In the genomic region with DNA sequence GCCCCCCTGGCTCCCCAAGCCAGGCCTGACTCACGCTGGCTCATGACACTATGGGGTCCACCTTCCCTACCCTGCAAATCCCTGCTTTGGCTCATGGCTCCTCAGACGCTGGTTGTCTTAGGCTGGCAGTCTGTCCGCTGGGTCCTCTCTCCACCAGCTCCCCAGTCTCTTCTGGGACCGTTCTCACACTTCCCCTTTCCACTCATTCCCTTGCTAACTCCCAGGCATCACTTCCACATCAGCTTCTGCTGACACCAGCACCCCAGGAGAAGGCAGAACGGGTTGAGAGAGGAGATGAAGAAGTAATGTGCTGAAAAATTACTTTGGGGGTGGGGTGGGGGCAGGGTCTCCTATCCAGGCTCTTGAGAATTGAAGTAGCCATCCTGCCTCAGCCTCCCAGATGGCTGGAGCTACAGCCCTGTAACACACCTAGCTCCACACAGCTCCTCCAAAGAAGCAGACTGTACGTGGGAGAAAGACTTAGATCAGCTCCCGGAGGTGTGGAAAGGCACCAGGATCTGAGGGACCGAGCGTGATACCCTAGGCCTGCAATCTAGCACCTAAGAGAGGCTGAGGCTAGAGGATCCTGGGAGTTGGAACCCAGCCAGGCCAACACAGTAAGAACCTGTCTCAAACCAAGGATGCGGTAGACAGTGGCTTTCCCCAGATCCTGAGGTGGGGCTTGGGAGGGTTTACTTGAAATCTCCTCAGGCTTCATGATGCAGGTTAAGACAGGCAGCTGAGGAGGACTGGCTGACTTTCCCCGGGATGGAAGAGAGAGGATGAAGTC, we compare ENCODE assay signal across 12 mouse cellular contexts. TPM values are rescaled to one million over a fixed set of nuclear protein-coding genes. Genes with fewer than 3 reads are reported as not detected.
DNase-seq lines count a peak whose midpoint lies in the region; ATAC-seq and TF ChIP-seq lines count a peak whose summit lies in the region.
"Had no signal": no experiment of that assay in that cellular context is flagged by ENCODE, and none has a peak within 500 bp of the region (broad histone marks: within the 10 kb centered on the region; RNA-seq: fewer than 3 reads in every experiment).

No protein-coding gene starts in this region.

- TF ChIP-seq EP300 in CH12.LX (IDR thresholded peaks at IDR 0.05; ENCODE audit: low read length) = peak; percentile 51; the same call in 1 of the 2 replicates

- peak overlapping the region; percentile 46 for H3K9ac ChIP-seq in CH12.LX (ENCODE audit: insufficient read depth, low read depth)
- no peak overlapping the region for H3K9ac ChIP-seq in liver, embryonic 13.5 days

- no peaks in the 10 kb centered on the region for H3K9me3 ChIP-seq in CH12.LX (replicated peaks; ENCODE audit: low read length)
- H3K9me3 ChIP-seq in liver, embryonic 13.5 days (replicated peaks) = no peaks in the 10 kb centered on the region

- no peak; the same call in 1 of the 2 replicates for TF ChIP-seq POLR2A in CH12.LX (IDR thresholded peaks at IDR 0.05; ENCODE audit: low read depth, low read length)

- no peaks in the 10 kb centered on the region for H3K27me3 ChIP-seq in CH12.LX (replicated peaks)
- no peaks in the 10 kb centered on the region for H3K27me3 ChIP-seq in liver, embryonic 13.5 days

- H3K4me1 ChIP-seq in CH12.LX (ENCODE audit: control insufficient read depth in 1 of 2, insufficient read depth in 2 of 2) = peaks cover 14 to 52% of the 10 kb centered on the region in 2 experiments
- H3K4me1 ChIP-seq in liver, embryonic 13.5 days (replicated peaks) = no peaks in the 10 kb centered on the region; the same call in 1 of the 2 replicates

- ATAC-seq in liver, embryonic 13.5 days (ENCODE audit: low read depth) = no peak
- ATAC-seq: forebrain, embryonic 14.5 days had no signal

- H3K4me2 ChIP-seq in CH12.LX (ENCODE audit: insufficient read depth, low read depth, poor library complexity, severe bottlenecking) = peak overlapping the region; percentile 48
- H3K4me2 ChIP-seq in liver, embryonic 13.5 days = no peak overlapping the region

- peaks cover 0 to 3% of the 10 kb centered on the region in 2 experiments for H3K36me3 ChIP-seq in CH12.LX (replicated peaks in 1 of 2; ENCODE audit: control insufficient read depth in 1 of 2, insufficient read depth in 1 of 2, low read length in 1 of 2)
- H3K36me3 ChIP-seq in liver, embryonic 13.5 days = no peaks in the 10 kb centered on the region

- dilution Hi-C loops in CH12.LX (cut with MboI; ENCODE audit: extremely low pct_ligation_motif_present, extremely low pct_unique_long_range_greater_than_20kb, low sequenced_read_pairs) = no loop called here

- no peak for TF ChIP-seq RAD21 in CH12.LX (IDR thresholded peaks at IDR 0.05; ENCODE audit: low read depth, low read length)

- H3K79me2 ChIP-seq in CH12.LX (replicated peaks; ENCODE audit: control insufficient read depth, extremely low read depth, insufficient read depth, poor library complexity, severe bottlenecking) = no peaks in the 10 kb centered on the region

- peak overlapping the region in 1 of 3 experiments; percentile 28 for H3K4me3 ChIP-seq in CH12.LX (replicated peaks in 1 of 3; ENCODE audit: low read depth in 2 of 3, low read length in 2 of 3, poor library complexity in 1 of 3)
- H3K4me3 ChIP-seq in liver, embryonic 13.5 days (replicated peaks) = no peak overlapping the region

- WGBS in liver, embryonic 13.5 days (ENCODE audit: insufficient replicate concordance) = 57% methylated on average over 11 of the region's 11 CpGs

- peak; percentile 65 for DNase-seq in layer of hippocampus, adult 9-11 months
- DNase-seq in layer of hippocampus, postnatal 14 days (ENCODE audit: low spot score in 2 of 2) = no peak
- DNase-seq in B cell, adult 2 months = peak; percentile 50 to 51
- DNase-seq in CH12.LX (ENCODE audit: extremely low read depth) = no peak
- no peak for DNase-seq in liver, embryonic 13.5 days
- DNase-seq in urinary bladder, postnatal 4 days (ENCODE audit: low spot score in 2 of 2) = no peak
- DNase-seq in ovary, postnatal 14 days (ENCODE audit: low spot score) = no peak
- DNase-seq: cerebellum, adult 9-10 months; layer of hippocampus, postnatal 36 days; lung, postnatal 14 days had no signal

- no peak for TF ChIP-seq CTCF in CH12.LX (conservative IDR thresholded peaks at IDR 0.05 in 1 of 2, IDR thresholded peaks at IDR 0.05 in 1 of 2; ENCODE audit: low read depth in 2 of 2, low read length in 2 of 2)

- peak overlapping the region; percentile 98 for H3K27ac ChIP-seq in CH12.LX (ENCODE audit: insufficient read depth, low read depth)
- peak overlapping the region; percentile 1; the same call in 1 of the 2 replicates for H3K27ac ChIP-seq in liver, embryonic 13.5 days

- in situ Hi-C loops in CH12.LX (cut with MboI; ENCODE audit: low pct_ligation_motif_present, low pct_unique_long_range_greater_than_20kb, low sequenced_read_pairs) = loop anchor here (5.0 kb wide), 1 partner anchor 60 kb away; a partner anchor contains a TSS

TF ChIP-seq in CH12.LX, 34 proteins besides CTCF, POLR2A, EP300 and RAD21 (continues in another document):
- no peak for TF ChIP-seq JUN (IDR thresholded peaks at IDR 0.05; ENCODE audit: insufficient read depth, low read depth, low read length)
- no peak for TF ChIP-seq GABPA (IDR thresholded peaks at IDR 0.05; ENCODE audit: insufficient replicate concordance, low read depth, low read length)
- TF ChIP-seq SIN3A (IDR thresholded peaks at IDR 0.05; ENCODE audit: low read length) = peak; percentile 15; the same call in 1 of the 2 replicates
- TF ChIP-seq USF1 (IDR thresholded peaks at IDR 0.05; ENCODE audit: low read depth, low read length) = no peak
- TF ChIP-seq MAFK (IDR thresholded peaks at IDR 0.05; ENCODE audit: insufficient replicate concordance, low read length) = no peak
- TF ChIP-seq BHLHE40 (IDR thresholded peaks at IDR 0.05; ENCODE audit: low read depth, low read length) = 0 out of 2 replicates have a peak, but pooled peaks have one; percentile 1
- TF ChIP-seq MAZ (IDR thresholded peaks at IDR 0.05; ENCODE audit: low read depth, low read length) = no peak
- no peak for TF ChIP-seq ETS1 (conservative IDR thresholded peaks at IDR 0.05; ENCODE audit: low read depth, low read length)
- no peak for TF ChIP-seq TBP (conservative IDR thresholded peaks at IDR 0.05; ENCODE audit: low read depth, low read length)
- peak; percentile 6; the same call in 1 of the 2 replicates for TF ChIP-seq TCF12 (IDR thresholded peaks at IDR 0.05; ENCODE audit: low read depth, low read length)
- TF ChIP-seq JUND (conservative IDR thresholded peaks at IDR 0.05; ENCODE audit: low read depth, low read length) = no peak
- no peak for TF ChIP-seq PAX5 (IDR thresholded peaks at IDR 0.05; ENCODE audit: low read length)
- TF ChIP-seq KAT2A (IDR thresholded peaks at IDR 0.05; ENCODE audit: insufficient replicate concordance, low read length) = no peak
- no peak for TF ChIP-seq MYC (IDR thresholded peaks at IDR 0.05; ENCODE audit: low read depth, low read length)
- TF ChIP-seq ELF1 (IDR thresholded peaks at IDR 0.05; ENCODE audit: low read depth, low read length) = no peak
- peak; percentile 73; the same call in 1 of the 2 replicates for TF ChIP-seq CHD1 (IDR thresholded peaks at IDR 0.05; ENCODE audit: low read depth, low read length)
- no peak for TF ChIP-seq ZKSCAN1 (IDR thresholded peaks at IDR 0.05; ENCODE audit: borderline replicate concordance, low read depth, low read length)
- no peak for TF ChIP-seq ZC3H11A (IDR thresholded peaks at IDR 0.05; ENCODE audit: low read depth, low read length)
- peak; percentile 23; the same call in 1 of the 2 replicates for TF ChIP-seq CHD2 (IDR thresholded peaks at IDR 0.05; ENCODE audit: low read length)
- no peak for TF ChIP-seq USF2 (conservative IDR thresholded peaks at IDR 0.05; ENCODE audit: low read depth, low read length)
- no peak for TF ChIP-seq POLR2AphosphoS2 (IDR thresholded peaks at IDR 0.05; ENCODE audit: low read depth, low read length)
- TF ChIP-seq HCFC1 (IDR thresholded peaks at IDR 0.05; ENCODE audit: low read depth, low read length) = no peak
- no peak for TF ChIP-seq E2F4 (IDR thresholded peaks at IDR 0.05; ENCODE audit: insufficient replicate concordance, low read depth, low read length)
- 0 out of 2 replicates have a peak, but pooled peaks have one; percentile 45 for TF ChIP-seq NELFE (IDR thresholded peaks at IDR 0.05; ENCODE audit: low read depth, low read length)
- no peak for TF ChIP-seq SMC3 (IDR thresholded peaks at IDR 0.05; ENCODE audit: low read depth, low read length)

RNA-seq across cellular contexts. Expression of a gene that starts 3.2 kb away (rescaled TPM):
- 10 to 100 TPM in 1 of 2 experiments, 1 to 10 TPM in 1; 9.9 to 10.4 TPM for total RNA-seq in layer of hippocampus, postnatal 14 days (2021)
- total RNA-seq in CH12.LX (2012; rRNA removed) (7.0 and 14.7 TPM in 2 replicates), CH12.LX (2014; rRNA removed) (14.1 and 15.5 TPM in 2 replicates)
- 14.7 and 19.7 TPM in 2 replicates for polyA plus RNA-seq in CH12.LX (2012; ENCODE audit: insufficient read length, low read depth)
- polyA plus RNA-seq in liver, embryonic 13.5 days (2015; fragmentation: Nextera tagmentation; extraction: Ambion mirVana) = 17.4 and 18.5 TPM in 2 replicates
- total RNA-seq: hematopoietic stem cell, adult 5-6 weeks had no signal

RNA-seq across cellular contexts. Expression of a gene that starts 7.9 kb away (rescaled TPM):
- 100 to 1,000 TPM; 305 to 314 TPM for total RNA-seq in layer of hippocampus, postnatal 14 days (2021)
- 80.4 and 87.1 TPM in 2 replicates for total RNA-seq in CH12.LX (2012; rRNA removed)
- 27.8 and 31.3 TPM in 2 replicates for total RNA-seq in CH12.LX (2014; rRNA removed)
- 234 and 313 TPM in 2 replicates for polyA plus RNA-seq in CH12.LX (2012; ENCODE audit: insufficient read length, low read depth)
- 45.1 and 51.5 TPM in 2 replicates for polyA plus RNA-seq in liver, embryonic 13.5 days (2015; fragmentation: Nextera tagmentation; extraction: Ambion mirVana)

RNA-seq across cellular contexts. Expression of a gene that starts 15.6 kb away (rescaled TPM):
- total RNA-seq in layer of hippocampus, postnatal 14 days (2021) = 10 to 100 TPM in 1 of 2 experiments, 1 to 10 TPM in 1; 8.2 to 12.1 TPM
- 6.0 and 8.4 TPM in 2 replicates for total RNA-seq in CH12.LX (2012; rRNA removed)
- 2.9 and 4.4 TPM in 2 replicates for total RNA-seq in CH12.LX (2014; rRNA removed)
- polyA plus RNA-seq in CH12.LX (2012; ENCODE audit: insufficient read length, low read depth) = 8.5 and 9.0 TPM in 2 replicates
- 21.6 and 29.0 TPM in 2 replicates for polyA plus RNA-seq in liver, embryonic 13.5 days (2015; fragmentation: Nextera tagmentation; extraction: Ambion mirVana)

RNA-seq across cellular contexts. Expression of a gene that starts 21.6 kb away (rescaled TPM):
- total RNA-seq in layer of hippocampus, postnatal 14 days (2021) = 1 to 10 TPM in 1 of 2 experiments, under 1 TPM in 1; 0.55 to 1.0 TPM
- total RNA-seq in CH12.LX (2012; rRNA removed) (120 and 150 TPM in 2 replicates), CH12.LX (2014; rRNA removed) (228 and 234 TPM in 2 replicates)
- 263 and 267 TPM in 2 replicates for polyA plus RNA-seq in CH12.LX (2012; ENCODE audit: insufficient read length, low read depth)
- polyA plus RNA-seq in liver, embryonic 13.5 days (2015; fragmentation: Nextera tagmentation; extraction: Ambion mirVana) = 0.53 and 0.80 TPM in 2 replicates

RNA-seq across cellular contexts. Expression of a gene that starts 29.2 kb away (rescaled TPM):
- total RNA-seq in layer of hippocampus, postnatal 14 days (2021) = under 1 TPM in 1 of 2 experiments, not detected in 1; 0.31 TPM
- 18.8 and 28.0 TPM in 2 replicates for total RNA-seq in CH12.LX (2012; rRNA removed)
- 19.0 and 20.8 TPM in 2 replicates for total RNA-seq in CH12.LX (2014; rRNA removed)
- 25.2 and 28.3 TPM in 2 replicates for polyA plus RNA-seq in CH12.LX (2012; ENCODE audit: insufficient read length, low read depth)
- polyA plus RNA-seq in liver, embryonic 13.5 days (2015; fragmentation: Nextera tagmentation; extraction: Ambion mirVana) = 0.25 and 0.35 TPM in 2 replicates
- total RNA-seq: layer of hippocampus, postnatal 36 days had no signal
- polyA plus RNA-seq: forebrain, embryonic 14.5 days had no signal

Comparison
In these comparisons a context has a peak if more than half of its experiments do, and no peak if none do; other contexts are left out.
1. DNase-seq: peak in layer of hippocampus, adult 9-11 months (single experiment) and B cell, adult 2 months (2 of 2); none in layer of hippocampus, postnatal 14 days (0 of 2), CH12.LX (single experiment), liver, embryonic 13.5 days (single experiment), urinary bladder, postnatal 4 days (0 of 2) and ovary, postnatal 14 days (single experiment).